Comparison of ENCODE assay signal across 9 mouse cellular contexts in the genomic region with DNA sequence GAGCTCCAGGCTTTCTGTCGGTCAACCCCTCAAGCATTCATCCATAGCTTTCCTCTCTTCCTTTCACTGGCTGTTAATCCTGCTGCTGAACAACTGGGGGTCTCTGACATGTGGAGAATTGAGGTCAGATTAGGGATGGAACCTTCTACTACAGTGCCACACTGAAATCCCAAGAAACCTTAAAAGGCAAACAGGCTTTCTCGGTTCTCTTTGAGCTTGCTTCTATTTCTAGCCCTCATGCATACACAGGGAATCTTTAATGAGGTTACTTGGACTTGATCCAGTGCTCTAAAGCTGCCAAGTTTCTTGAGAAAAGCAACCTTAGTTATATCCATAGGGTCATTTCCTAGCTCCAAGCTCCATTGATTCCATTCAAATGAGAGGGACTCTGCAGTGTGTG.
DNase-seq lines count a peak whose midpoint lies in the region; ATAC-seq and TF ChIP-seq lines count a peak whose summit lies in the region.
"Had no signal": no experiment of that assay in that cellular context is flagged by ENCODE, and none has a peak within 500 bp of the region (broad histone marks: within the 10 kb centered on the region; RNA-seq: fewer than 3 reads in every experiment).

No protein-coding gene starts in this region.

- no peak overlapping the region for H3K4me3 ChIP-seq in heart, embryonic 14.5 days (ENCODE audit: control insufficient read depth in 1 of 2, insufficient read depth in 1 of 2, low read depth in 1 of 2, low read length in 2 of 2)
- H3K4me3 ChIP-seq in hindbrain, postnatal 0 days (ENCODE audit: low read length) = no peak overlapping the region

- peak overlapping the region; percentile 52; the same call in 1 of the 2 replicates for H3K9ac ChIP-seq in heart, embryonic 14.5 days (ENCODE audit: low read length)
- no peak overlapping the region for H3K9ac ChIP-seq in hindbrain, postnatal 0 days (replicated peaks; ENCODE audit: low read length)

- peaks cover 2 to 10% of the 10 kb centered on the region in 2 experiments for H3K4me1 ChIP-seq in heart, embryonic 14.5 days (ENCODE audit: control insufficient read depth in 2 of 2, insufficient read depth in 2 of 2, low read length in 2 of 2)
- H3K4me1 ChIP-seq in hindbrain, postnatal 0 days (ENCODE audit: insufficient read depth, low read length) = 0 out of 2 replicates have a peak, but pooled peaks cover 6% of the 10 kb centered on the region

- no peak for DNase-seq in heart, adult 11 months
- peak; percentile 39 for DNase-seq in right cerebral cortex, adult 18-20 months
- no peak for DNase-seq in right cerebral cortex, postnatal 25 days
- peak; percentile 86 for DNase-seq in hindbrain, postnatal 0 days (ENCODE audit: low spot score)
- DNase-seq in telencephalon, adult 2 months (ENCODE audit: low read depth, low spot score) = peak; percentile 51
- no peak for DNase-seq in gastrocnemius, postnatal 4 days (ENCODE audit: low spot score in 2 of 2)
- no peak for DNase-seq in adrenal gland, adult 2 months
- DNase-seq: lung, postnatal 4 days had no signal

- H3K4me2 ChIP-seq in heart, embryonic 14.5 days (ENCODE audit: low read length) = no peak overlapping the region
- no peak overlapping the region for H3K4me2 ChIP-seq in hindbrain, postnatal 0 days (ENCODE audit: low read depth, low read length)

- peak overlapping the region; percentile 61 to 71 for H3K27ac ChIP-seq in heart, embryonic 14.5 days (replicated peaks in 1 of 2; ENCODE audit: control insufficient read depth in 1 of 2, insufficient read depth in 1 of 2, low read depth in 2 of 2, low read length in 2 of 2)
- peak overlapping the region; percentile 29; the same call in 1 of the 2 replicates for H3K27ac ChIP-seq in hindbrain, postnatal 0 days

- no peaks in the 10 kb centered on the region for H3K36me3 ChIP-seq in heart, embryonic 14.5 days (ENCODE audit: control insufficient read depth, insufficient read depth, low read length)
- H3K36me3 ChIP-seq in hindbrain, postnatal 0 days (ENCODE audit: insufficient read depth, low read length) = no peaks in the 10 kb centered on the region

- WGBS in heart, embryonic 14.5 days = 37% methylated on average over 2 of the region's 2 CpGs
- WGBS in hindbrain, postnatal 0 days = 18% methylated on average over 2 of the region's 2 CpGs

- no peaks in the 10 kb centered on the region for H3K27me3 ChIP-seq in heart, embryonic 14.5 days (ENCODE audit: control insufficient read depth, insufficient read depth, low read length)
- no peaks in the 10 kb centered on the region for H3K27me3 ChIP-seq in hindbrain, postnatal 0 days (ENCODE audit: insufficient read depth, low read length)

- no peaks in the 10 kb centered on the region for H3K9me3 ChIP-seq in heart, embryonic 14.5 days (ENCODE audit: control insufficient read depth, low read length)
- no peaks in the 10 kb centered on the region for H3K9me3 ChIP-seq in hindbrain, postnatal 0 days (ENCODE audit: low read length)

- no peak for TF ChIP-seq CTCF in hindbrain, postnatal 0 days (IDR thresholded peaks at IDR 0.05; ENCODE audit: low read depth)

- ATAC-seq in heart, embryonic 14.5 days (ENCODE audit: insufficient number of reproducible peaks, insufficient read depth, low FRiP score, low read depth) = no peak
- ATAC-seq in hindbrain, postnatal 0 days = peak; percentile 27; the same call in 1 of the 2 replicates

Comparison
In these comparisons a context has a peak if more than half of its experiments do, and no peak if none do; other contexts are left out.
1. DNase-seq: peak in right cerebral cortex, adult 18-20 months (single experiment), hindbrain, postnatal 0 days (single experiment) and telencephalon, adult 2 months (single experiment); none in heart, adult 11 months (single experiment), right cerebral cortex, postnatal 25 days (single experiment), gastrocnemius, postnatal 4 days (0 of 2) and adrenal gland, adult 2 months (single experiment).